ENCODE assay signal across 15 mouse cellular contexts in genomic region chr11:109578536-109578935, GRCm38 (mm10). TPM values are rescaled to one million over a fixed set of nuclear protein-coding genes. Genes with fewer than 3 reads are reported as not detected.
A peak's percentile ranks its signal among the peaks of the same experiment; 100 is the strongest.
DNase-seq lines count a peak whose midpoint lies in the region; TF ChIP-seq lines count a peak whose summit lies in the region.
"Had no signal": no experiment of that assay in that cellular context is flagged by ENCODE, and none has a peak within 500 bp of the region (broad histone marks: within the 10 kb centered on the region; RNA-seq: fewer than 3 reads in every experiment).

No protein-coding gene starts in this region.

- no peaks in the 10 kb centered on the region for H3K4me1 ChIP-seq in heart, adult 2 months (ENCODE audit: control insufficient read depth, insufficient read depth, low read length)
- H3K4me1 ChIP-seq: heart, embryonic 12.5 days; hindbrain, embryonic 15.5 days had no signal

- no peak overlapping the region for H3K9ac ChIP-seq in heart, adult 2 months (ENCODE audit: low read depth, low read length)
- H3K9ac ChIP-seq: embryonic facial prominence, embryonic 15.5 days; heart, embryonic 12.5 days; hindbrain, embryonic 15.5 days had no signal

- WGBS in heart, adult 2 months: 65% methylated on average over 3 of the region's 3 CpGs

- peak; percentile 44 for DNase-seq in cerebellum, adult 9-10 months
- no peak for DNase-seq in cerebellum, adult 8-10 months
- DNase-seq in 416B (ENCODE audit: low read depth): peak; percentile 72
- DNase-seq in brain, embryonic 14.5 days (ENCODE audit: low read depth): peak; percentile 48
- peak; percentile 42 to 58 for DNase-seq in cerebellum, postnatal 25 days
- no peak for DNase-seq in heart, adult 2 months
- DNase-seq: adrenal gland, postnatal 14 days; embryo, embryonic 11 days; gastrocnemius, postnatal 14 days; kidney, adult 8-10 months had no signal

- no peak for TF ChIP-seq EP300 in heart, adult 2 months (IDR thresholded peaks at IDR 0.05; ENCODE audit: insufficient read depth, low read depth, low read length)

- TF ChIP-seq CTCF in brain, embryonic 14.5 days (IDR thresholded peaks at IDR 0.05; ENCODE audit: borderline replicate concordance, extremely low read depth, insufficient read depth, insufficient read length): no peak
- no peak for TF ChIP-seq CTCF in heart, adult 2 months (IDR thresholded peaks at IDR 0.05)

- no peaks in the 10 kb centered on the region for H3K36me3 ChIP-seq in heart, adult 2 months (ENCODE audit: control insufficient read depth, insufficient read depth, low read length)
- H3K36me3 ChIP-seq: hindbrain, embryonic 15.5 days had no signal

- H3K27ac ChIP-seq in heart, adult 2 months: no peak overlapping the region
- H3K27ac ChIP-seq: embryonic facial prominence, embryonic 15.5 days; hindbrain, embryonic 10.5 days; hindbrain, embryonic 15.5 days had no signal

- H3K27me3 ChIP-seq in heart, adult 2 months (ENCODE audit: control insufficient read depth, insufficient read depth, low read length): no peaks in the 10 kb centered on the region
- H3K27me3 ChIP-seq: embryonic facial prominence, embryonic 15.5 days; heart, embryonic 12.5 days; hindbrain, embryonic 15.5 days had no signal

- H3K4me3 ChIP-seq in heart, adult 2 months: no peak overlapping the region
- H3K4me3 ChIP-seq: embryonic facial prominence, embryonic 15.5 days; erythroblast, embryonic 14.5 days; heart, embryonic 12.5 days; hindbrain, embryonic 10.5 days; hindbrain, embryonic 15.5 days had no signal

- no peaks in the 10 kb centered on the region for H3K79me2 ChIP-seq in heart, adult 2 months (replicated peaks; ENCODE audit: control insufficient read depth, insufficient read depth, low read length)

- no peak for TF ChIP-seq POLR2A in brain, embryonic 14.5 days (IDR thresholded peaks at IDR 0.05; ENCODE audit: borderline replicate concordance, extremely low read depth, insufficient read depth, insufficient read length, poor library complexity, severe bottlenecking)
- TF ChIP-seq POLR2A in heart, adult 2 months (IDR thresholded peaks at IDR 0.05; ENCODE audit: insufficient read depth, low read depth, low read length): no peak

- intact Hi-C loops in heart, adult 2 months (cut with DNase I): no loop called here

RNA-seq across cellular contexts. Expression of gene Wipi1, which starts 33.2 kb away (rescaled TPM):
- 7.1 and 10.2 TPM in 2 replicates for polyA plus RNA-seq in brain, embryonic 14.5 days (2012; rRNA removed)
- 100 to 1,000 TPM in 1 of 2 experiments, 10 to 100 TPM in 1; 92.3 to 110 TPM for total RNA-seq in heart, adult 2 months (2021)
- polyA plus RNA-seq in heart, adult 2 months (2012; rRNA removed): 74.6 and 85.7 TPM in 2 replicates

Comparison
In these comparisons a context has a peak if more than half of its experiments do, and no peak if none do; other contexts are left out.
1. DNase-seq: peak in cerebellum, adult 9-10 months (single experiment), 416B (single experiment), brain, embryonic 14.5 days (single experiment) and cerebellum, postnatal 25 days (2 of 2); none in cerebellum, adult 8-10 months (single experiment) and heart, adult 2 months (0 of 2).